Mouse (Mus musculus): ENCODE data around the gene Tnip1.

- TF ChIP-seq POLR2A (IDR thresholded peaks at IDR 0.05; ENCODE audit: low read depth, low read length) (no peak), CTCF (IDR thresholded peaks at IDR 0.05; ENCODE audit: borderline replicate concordance, insufficient read depth, low read length) (no peak)
Observed at GRCm38 (mm10) chr11:54972789-54973188, 10.1 kb upstream of the Tnip1 start.
